Mouse (Mus musculus): ENCODE measurements around the gene N4bp2. TPM values are rescaled to one million over a fixed set of nuclear protein-coding genes. Genes with fewer than 3 reads are reported as not detected.
"Not testable (repeated sequence)": the region's sequence is repeated elsewhere in the genome, so short reads cannot be mapped to it uniquely, and the experiment has no call there.

Gene N4bp2
- polyA plus RNA-seq (2016; fragmentation: Nextera tagmentation; extraction: Ambion mirVana) = 24.0 and 26.5 TPM in 2 replicates

- Histone ChIP-seq H3K9me3 (no peaks in the 10 kb centered on the region), H3K27me3 (replicated peaks) (no peaks in the 10 kb centered on the region), H3K4me2 (replicated peaks) (peak within 1 kb of the TSS; percentile 82), H3K27ac (peak within 1 kb of the TSS; percentile 100), H3K4me3 (peak within 1 kb of the TSS; percentile 90), H3K36me3 (no peaks in the 10 kb centered on the region), H3K4me1 (peaks cover 4% of the 10 kb centered on the region; the same call in 1 of the 2 replicates), H3K9ac (peak within 1 kb of the TSS; percentile 99)
- under 1% methylated on average over 68 of the region's 80 CpGs for WGBS
- peak; percentile 39 for ATAC-seq (ENCODE audit: low FRiP score, low read depth)
Measured at GRCm38 (mm10) chr5:65763088-65763915, at the start of gene N4bp2. N4bp2 (plus strand) TSS chr5:65763521.

- Histone ChIP-seq H3K9ac (no peak overlapping the region), H3K36me3 (no peaks in the 10 kb centered on the region), H3K9me3 (no peaks in the 10 kb centered on the region), H3K27me3 (replicated peaks) (no peaks in the 10 kb centered on the region), H3K4me2 (replicated peaks) (no peak overlapping the region), H3K4me1 (no peaks in the 10 kb centered on the region), H3K4me3 (no peak overlapping the region), H3K27ac (no peak overlapping the region)
- 91% methylated on average over 6 of the region's 6 CpGs for WGBS
- ATAC-seq (ENCODE audit: low FRiP score, low read depth) = no peak
Measured at GRCm38 (mm10) chr5:65715084-65715483, 48.2 kb upstream of the N4bp2 start.

- ATAC-seq (ENCODE audit: low FRiP score, low read depth) = no peak
- H3K9ac ChIP-seq = no peak overlapping the region
- no peaks in the 10 kb centered on the region for H3K27me3 ChIP-seq (replicated peaks)
- no peaks in the 10 kb centered on the region for H3K36me3 ChIP-seq
- H3K4me3 ChIP-seq = no peak overlapping the region
- WGBS = 86% methylated on average over 18 of the region's 18 CpGs
- H3K4me1 ChIP-seq = no peaks in the 10 kb centered on the region
- H3K4me2 ChIP-seq (replicated peaks) = no peak overlapping the region
- no peaks in the 10 kb centered on the region for H3K9me3 ChIP-seq
- H3K27ac ChIP-seq = no peak overlapping the region
Measured at GRCm38 (mm10) chr5:65717063-65717902, 46.0 kb upstream of the N4bp2 start.

- H3K27me3 ChIP-seq (replicated peaks); H3K27ac ChIP-seq; H3K4me3 ChIP-seq; H3K4me1 ChIP-seq; ATAC-seq (ENCODE audit: low FRiP score, low read depth); H3K9me3 ChIP-seq; H3K36me3 ChIP-seq; H3K9ac ChIP-seq; H3K4me2 ChIP-seq (replicated peaks): not testable (repeated sequence)
- WGBS = 94% methylated on average over 8 of the region's 8 CpGs
Measured at GRCm38 (mm10) chr5:65717903-65718211, 45.5 kb upstream of the N4bp2 start.

GRCm38 (mm10) chr5:65718368-65718767, 45.0 kb upstream of the N4bp2 start:
- Histone ChIP-seq H3K9me3 (no peaks in the 10 kb centered on the region), H3K4me3 (no peak overlapping the region), H3K4me2 (replicated peaks) (no peak overlapping the region), H3K36me3 (no peaks in the 10 kb centered on the region), H3K4me1 (no peaks in the 10 kb centered on the region), H3K9ac (no peak overlapping the region), H3K27ac (no peak overlapping the region), H3K27me3 (replicated peaks) (no peaks in the 10 kb centered on the region)
- 21% methylated on average over 3 of the region's 3 CpGs for WGBS
- no peak for ATAC-seq (ENCODE audit: low FRiP score, low read depth)

GRCm38 (mm10) chr5:65724311-65725054, 38.8 kb upstream of the N4bp2 start:
- Histone ChIP-seq H3K27ac (peak overlapping the region; percentile 6; the same call in 1 of the 2 replicates), H3K4me2 (replicated peaks) (peak overlapping the region; percentile 70), H3K9ac (peak overlapping the region; percentile 43), H3K4me1 (no peaks in the 10 kb centered on the region), H3K36me3 (no peaks in the 10 kb centered on the region), H3K27me3 (replicated peaks) (no peaks in the 10 kb centered on the region), H3K4me3 (peak overlapping the region; percentile 36), H3K9me3 (no peaks in the 10 kb centered on the region)
- WGBS = 3% methylated on average over 23 of the region's 23 CpGs
- ATAC-seq (ENCODE audit: low FRiP score, low read depth) = peak; percentile 90

- WGBS = 76% methylated on average over 9 of the region's 9 CpGs
- H3K27me3 ChIP-seq (replicated peaks) = no peaks in the 10 kb centered on the region
- no peak overlapping the region for H3K4me3 ChIP-seq
- H3K27ac ChIP-seq = no peak overlapping the region
- no peaks in the 10 kb centered on the region for H3K36me3 ChIP-seq
- ATAC-seq (ENCODE audit: low FRiP score, low read depth) = no peak
- H3K4me1 ChIP-seq = no peaks in the 10 kb centered on the region
- H3K9me3 ChIP-seq = no peaks in the 10 kb centered on the region
- no peak overlapping the region for H3K9ac ChIP-seq
- no peak overlapping the region for H3K4me2 ChIP-seq (replicated peaks)
Measured at GRCm38 (mm10) chr5:65731173-65732007, 31.9 kb upstream of the N4bp2 start.

GRCm38 (mm10) chr5:65735601-65736000, 27.7 kb upstream of the N4bp2 start:
- Histone ChIP-seq H3K27me3 (replicated peaks) (no peaks in the 10 kb centered on the region), H3K36me3 (no peaks in the 10 kb centered on the region), H3K4me3 (no peak overlapping the region), H3K4me2 (replicated peaks) (no peak overlapping the region), H3K9me3 (no peaks in the 10 kb centered on the region), H3K27ac (no peak overlapping the region), H3K4me1 (no peaks in the 10 kb centered on the region), H3K9ac (no peak overlapping the region)
- ATAC-seq (ENCODE audit: low FRiP score, low read depth) = no peak
- WGBS = 91% methylated on average over 2 of the region's 2 CpGs

- no peaks in the 10 kb centered on the region for H3K4me1 ChIP-seq
- H3K27me3 ChIP-seq (replicated peaks) = no peaks in the 10 kb centered on the region
- no peaks in the 10 kb centered on the region for H3K9me3 ChIP-seq
- no peak overlapping the region for H3K27ac ChIP-seq
- no peak overlapping the region for H3K4me3 ChIP-seq
- H3K9ac ChIP-seq = no peak overlapping the region
- no peak overlapping the region for H3K4me2 ChIP-seq (replicated peaks)
- 94% methylated on average over 3 of the region's 3 CpGs for WGBS
- H3K36me3 ChIP-seq = no peaks in the 10 kb centered on the region
- no peak for ATAC-seq (ENCODE audit: low FRiP score, low read depth)
Measured at GRCm38 (mm10) chr5:65739366-65739765, 24.0 kb upstream of the N4bp2 start.

- Histone ChIP-seq H3K9me3 (no peaks in the 10 kb centered on the region), H3K4me2 (replicated peaks) (no peak overlapping the region), H3K4me3 (no peak overlapping the region), H3K36me3 (no peaks in the 10 kb centered on the region), H3K4me1 (no peaks in the 10 kb centered on the region), H3K27me3 (replicated peaks) (no peaks in the 10 kb centered on the region), H3K27ac (no peak overlapping the region), H3K9ac (no peak overlapping the region)
- 61% methylated on average over 5 of the region's 5 CpGs for WGBS
- ATAC-seq (ENCODE audit: low FRiP score, low read depth) = no peak
Measured at GRCm38 (mm10) chr5:65746908-65747307, 16.4 kb upstream of the N4bp2 start.

GRCm38 (mm10) chr5:65748386-65748785, 14.9 kb upstream of the N4bp2 start:
- Histone ChIP-seq H3K9me3 (no peaks in the 10 kb centered on the region), H3K4me3 (no peak overlapping the region), H3K4me1 (no peaks in the 10 kb centered on the region), H3K36me3 (no peaks in the 10 kb centered on the region), H3K27ac (no peak overlapping the region), H3K4me2 (replicated peaks) (no peak overlapping the region), H3K27me3 (replicated peaks) (no peaks in the 10 kb centered on the region), H3K9ac (no peak overlapping the region)
- 41% methylated on average over 2 of the region's 2 CpGs for WGBS
- ATAC-seq (ENCODE audit: low FRiP score, low read depth) = no peak

Data from neural tube, embryonic 12.5 days (tissue).